Mouse (Mus musculus) spleen, embryonic (tissue): ENCODE measurements around the gene Pcyt2.

ENCODE experiments used
- CTCF ChIA-PET: fragments of 350-600 bp; sonication (Branson Sonifier 250); formaldehyde crosslinking; loops from one replicate; lab custom pipeline; 2022; lab: Charles Lee

Pcyt2 gene

DNA sequence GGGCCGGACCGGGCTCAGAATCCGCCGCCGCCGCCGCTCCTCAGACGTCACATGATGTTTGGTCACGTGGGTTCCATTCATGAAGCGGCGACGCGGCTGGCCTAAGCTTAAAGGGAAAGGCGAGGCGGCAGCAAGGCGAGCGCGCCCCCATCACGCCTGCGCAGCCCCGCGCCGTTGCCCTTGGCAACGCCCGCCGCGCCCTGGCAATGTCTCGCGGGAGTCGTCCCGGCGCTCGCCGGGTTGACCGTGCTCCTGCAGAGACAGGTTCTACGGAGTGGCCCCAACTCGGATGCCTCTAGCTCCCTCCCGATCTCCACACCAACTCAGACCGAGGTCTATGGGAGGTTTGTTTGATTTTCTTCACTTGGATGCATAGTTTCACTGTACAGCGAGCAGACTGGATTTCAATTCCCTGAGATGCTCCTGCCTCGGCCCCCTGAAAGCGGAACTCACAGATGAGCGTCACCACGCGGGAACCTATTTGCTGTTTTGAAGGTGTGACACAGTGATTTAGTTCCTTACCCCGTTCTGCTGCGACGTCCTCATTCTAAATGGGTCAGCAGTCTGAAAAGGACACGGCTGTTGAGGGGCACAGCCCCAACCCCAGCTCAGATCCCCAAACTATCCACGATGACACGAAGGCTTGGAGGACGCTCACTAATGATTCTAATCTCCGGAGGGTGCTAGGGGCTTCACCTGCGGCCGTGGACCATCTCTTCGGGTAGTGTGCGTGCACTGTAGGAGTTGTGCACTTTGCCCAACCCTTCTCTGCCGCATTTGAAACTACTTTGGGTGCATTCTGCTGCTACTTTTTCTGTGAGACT is 16.0 kb upstream of the Pcyt2 start, which contains the start of gene Mafg:
Gene Mafg (minus strand): TSS at position 81 of the 824 bp plus-strand sequence.
- CTCF ChIA-PET: interaction anchor here (0.6 kb wide), 1 partner anchor 36 kb away, joined by 3 read pairs; the partner anchor contains the start of genes Alyref and Anapc11

DNA sequence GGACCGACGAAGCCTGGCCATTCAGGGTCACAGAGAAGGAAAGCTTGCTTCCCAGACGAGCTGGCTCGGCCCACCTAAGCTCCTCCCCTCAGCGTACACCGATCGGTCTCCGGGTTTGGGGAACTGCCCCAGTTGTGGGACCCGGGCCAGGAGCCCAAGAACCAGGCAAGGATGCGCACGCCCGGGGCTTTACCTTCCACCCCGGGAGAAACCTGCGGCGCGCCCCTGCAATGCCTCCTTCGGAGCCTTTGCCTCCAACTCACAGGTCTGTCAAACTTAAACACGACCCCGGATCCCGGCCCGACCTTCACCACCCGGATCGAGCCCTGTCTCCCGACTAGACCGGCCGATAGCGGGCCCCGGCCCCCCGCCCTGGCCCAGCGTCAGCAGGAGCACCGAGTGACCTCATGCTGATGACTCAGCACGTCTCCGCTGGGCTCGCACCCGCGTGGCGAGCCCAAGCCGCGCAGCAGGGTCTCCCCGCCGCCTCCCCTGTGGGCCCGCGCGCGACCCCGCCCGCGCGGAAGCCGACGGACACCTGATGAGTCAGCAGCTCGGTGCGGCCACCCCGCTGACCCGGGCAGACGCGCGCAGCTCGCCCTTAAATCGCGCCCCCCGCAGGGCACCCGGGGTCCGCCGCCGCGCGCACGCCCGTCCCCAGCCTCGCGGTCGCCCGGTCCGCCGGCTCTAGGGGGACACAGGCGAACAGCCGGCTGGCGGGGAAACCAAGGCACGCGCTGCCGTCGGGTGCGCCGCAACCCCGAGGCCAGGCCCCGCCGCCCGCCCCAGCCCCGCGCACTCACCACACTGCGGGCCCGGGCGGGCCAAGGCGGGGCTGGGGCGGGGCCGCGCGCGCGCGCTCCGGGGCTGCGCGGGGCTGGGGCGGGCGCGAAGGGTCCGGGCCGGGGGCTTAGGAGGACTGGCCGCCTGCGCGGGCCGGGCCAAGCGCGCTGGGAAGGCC is 15.1 kb upstream of the Pcyt2 start:
- CTCF ChIA-PET: no interaction called here

DNA sequence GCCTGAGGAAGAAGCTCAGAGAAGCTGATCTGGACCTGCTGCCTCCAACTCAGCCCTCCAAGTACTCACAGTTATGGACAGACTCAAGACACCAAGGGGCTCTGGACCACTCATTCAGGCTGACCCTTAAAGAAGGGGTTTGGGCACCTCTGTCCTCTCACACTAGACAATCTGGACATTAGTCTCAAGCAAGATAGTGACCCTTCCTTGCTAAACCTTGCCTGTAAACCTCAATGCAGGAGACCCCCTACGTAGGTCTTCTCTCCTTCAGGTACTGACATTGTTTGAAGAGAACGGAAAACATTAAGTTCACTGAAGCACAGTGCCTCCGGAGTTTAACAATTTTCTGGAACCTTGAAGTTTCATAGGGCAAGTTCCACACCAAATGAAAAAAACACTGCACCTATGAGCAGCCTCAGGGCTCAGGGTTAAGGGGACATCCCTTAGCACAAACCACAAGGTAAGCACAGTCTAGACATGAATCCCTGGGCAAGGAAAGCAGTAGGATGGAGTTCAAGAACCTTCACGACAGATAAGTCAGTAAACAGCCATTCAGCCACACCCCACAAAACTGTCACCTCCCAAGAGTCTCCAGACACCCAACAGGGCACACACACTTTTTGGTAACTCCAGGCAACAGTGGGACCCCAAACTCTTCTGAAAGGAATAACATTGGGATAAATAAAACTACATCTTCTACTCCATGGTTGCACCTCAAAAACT is 14.2 kb upstream of the Pcyt2 start:
- CTCF ChIA-PET: no interaction called here

GRCm38 (mm10) chr11:120630881-120631725 is 13.4 kb upstream of the Pcyt2 start:
- CTCF ChIA-PET: interaction anchor here (0.7 kb wide), 1 partner anchor 323 kb away, joined by 3 read pairs; no protein-coding TSS in a partner anchor

DNA sequence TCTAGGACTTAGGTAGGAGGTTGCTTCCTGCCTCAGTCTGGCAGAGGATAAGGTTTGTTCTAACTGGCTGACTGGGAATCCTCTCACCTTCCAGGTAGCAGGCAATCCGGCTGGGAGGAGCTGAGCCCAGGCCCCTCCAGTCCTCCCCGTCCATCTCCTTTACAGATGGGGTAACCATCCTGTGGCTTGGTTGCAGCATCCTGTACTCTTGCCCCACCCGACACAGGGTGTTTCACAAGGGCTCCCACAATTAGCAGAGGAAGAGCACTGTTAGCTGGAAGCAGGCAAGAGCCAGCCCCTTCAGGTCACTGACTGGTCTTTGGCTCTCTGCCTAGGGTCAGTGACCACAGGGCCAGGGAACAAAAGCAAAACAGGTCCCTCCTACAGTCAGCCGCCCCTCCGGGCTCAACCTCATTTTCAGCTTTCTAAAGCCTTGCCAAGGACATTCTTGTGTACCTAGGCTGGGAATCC is 12.7 kb upstream of the Pcyt2 start:
- CTCF ChIA-PET: no interaction called here

- CTCF ChIA-PET: no interaction called here
These were observed 12.2 kb upstream of the Pcyt2 start for GRCm38 (mm10) chr11:120629911-120630310.

DNA sequence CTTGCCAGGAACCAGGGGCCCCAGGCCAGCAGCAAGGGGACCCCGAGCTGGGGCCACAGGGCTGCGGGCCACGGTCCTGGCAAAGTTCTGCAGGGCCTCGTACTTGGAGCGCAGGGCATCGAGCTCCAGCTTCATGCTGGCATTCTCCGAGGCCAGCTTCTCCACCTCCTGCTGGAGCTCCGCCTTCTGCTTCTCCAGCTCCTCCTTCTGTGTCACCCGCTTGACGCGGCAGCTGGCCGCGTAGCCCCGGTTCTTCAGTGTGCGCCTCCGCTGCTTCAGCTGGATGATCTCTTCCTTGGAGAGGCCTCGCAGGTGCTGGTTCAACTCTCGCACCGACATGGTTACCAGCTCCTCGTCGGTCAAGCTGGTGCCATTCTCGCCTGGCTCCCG is 11.6 kb upstream of the Pcyt2 start:
- CTCF ChIA-PET: interaction anchor here (0.6 kb wide), 1 partner anchor 41 kb away, joined by 3 read pairs; no protein-coding TSS in a partner anchor

DNA sequence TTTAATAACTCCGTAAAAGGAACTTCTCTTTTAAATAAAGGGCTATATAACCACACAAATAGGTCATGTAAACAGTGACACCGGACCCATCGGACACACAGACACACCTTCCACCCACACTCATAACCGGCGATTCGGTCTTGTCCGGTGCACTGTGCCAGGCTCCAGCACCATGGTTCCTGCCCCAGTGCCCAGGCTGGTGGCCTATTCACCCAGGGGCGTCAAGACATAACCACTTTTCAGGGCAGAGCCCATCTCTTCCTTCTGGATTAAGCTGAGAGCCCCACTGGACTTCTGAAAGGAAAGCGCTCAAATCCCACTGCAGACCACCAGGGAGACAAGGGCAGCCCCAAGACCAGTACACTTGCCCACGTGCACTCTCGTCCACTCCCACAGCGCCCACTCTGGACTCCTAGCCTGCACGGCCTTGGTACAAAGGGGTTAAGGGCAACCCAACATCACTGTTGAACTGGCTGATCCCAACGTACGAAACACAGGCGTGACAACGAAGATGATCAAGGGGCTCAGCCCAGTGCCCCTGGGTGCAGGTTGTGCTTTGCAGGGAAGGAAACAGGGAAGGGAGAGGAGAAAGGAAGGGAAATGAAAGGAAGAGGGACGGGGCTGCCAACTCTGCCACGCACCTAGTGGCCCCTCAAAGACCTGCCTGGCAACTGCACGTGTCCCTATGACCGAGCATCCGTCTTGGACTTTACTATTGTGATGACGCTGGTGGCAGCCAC is 11.0 kb upstream of the Pcyt2 start:
- CTCF ChIA-PET: interaction anchor here (0.6 kb wide), 1 partner anchor 42 kb away, joined by 3 read pairs; no protein-coding TSS in a partner anchor

DNA sequence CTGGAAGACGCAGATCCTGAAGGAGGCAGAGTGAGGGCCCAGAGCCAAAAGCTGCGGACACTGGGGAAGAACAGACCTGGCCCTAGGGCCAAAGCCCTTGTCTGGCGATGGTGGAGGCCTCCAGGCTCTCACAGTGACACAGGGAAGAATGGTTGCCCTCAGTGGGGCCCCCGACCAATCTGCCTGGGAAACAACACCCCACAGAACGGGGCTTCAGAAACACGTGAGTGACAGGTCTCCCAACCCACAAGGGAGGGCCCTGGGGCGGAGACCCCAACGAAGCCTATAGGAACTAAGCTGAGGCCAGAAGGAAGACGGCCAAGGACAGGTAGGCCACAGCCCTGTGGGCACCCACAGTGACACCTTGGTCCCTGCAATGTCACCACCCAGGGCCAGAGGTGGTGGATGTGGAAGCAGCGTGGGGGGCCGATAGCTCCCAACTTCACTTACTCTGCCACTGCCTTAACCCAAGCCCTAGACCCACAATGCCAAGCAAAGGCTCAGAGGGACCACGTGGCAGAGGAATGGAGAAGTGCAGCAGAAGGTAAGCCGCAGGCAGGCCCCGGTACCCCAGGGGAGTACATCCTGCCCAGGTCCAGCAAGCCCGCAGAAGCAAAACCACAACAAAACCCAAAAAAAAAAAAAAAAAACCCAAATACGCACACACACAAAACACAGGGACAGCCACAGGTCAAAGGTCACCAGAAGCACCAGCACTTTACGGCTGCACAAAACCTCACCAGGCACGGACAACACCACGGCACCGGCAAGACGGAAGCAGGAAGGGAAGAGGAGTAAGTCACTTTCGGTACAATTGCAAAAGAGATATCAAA is 9.9 kb upstream of the Pcyt2 start:
- CTCF ChIA-PET: no interaction called here

- CTCF ChIA-PET: interaction anchor here (0.6 kb wide), 1 partner anchor 52 kb away, joined by 16 read pairs; no protein-coding TSS in a partner anchor
These were observed 9.2 kb upstream of the Pcyt2 start for GRCm38 (mm10) chr11:120626785-120627467.

- CTCF ChIA-PET: no interaction called here
These were observed 7.5 kb upstream of the Pcyt2 start, which contains the start of gene Sirt7 for GRCm38 (mm10) chr11:120625152-120625775. Gene Sirt7 (minus strand): TSS chr11:120625240.

- CTCF ChIA-PET: interaction anchor here (1.1 to 1.2 kb wide), 2 partner anchors 27 to 305 kb away, joined by 3 to 4 read pairs; no protein-coding TSS in a partner anchor
These were observed 7.0 kb upstream of the Pcyt2 start for GRCm38 (mm10) chr11:120624680-120625111.

GRCm38 (mm10) chr11:120623961-120624679 is 6.4 kb upstream of the Pcyt2 start:
- CTCF ChIA-PET: interaction anchor here (0.6 to 1.2 kb wide), 6 partner anchors 27 to 305 kb away, joined by 3 to 7 read pairs (median 3); partner anchors contain the start of gene Aspscr1

DNA sequence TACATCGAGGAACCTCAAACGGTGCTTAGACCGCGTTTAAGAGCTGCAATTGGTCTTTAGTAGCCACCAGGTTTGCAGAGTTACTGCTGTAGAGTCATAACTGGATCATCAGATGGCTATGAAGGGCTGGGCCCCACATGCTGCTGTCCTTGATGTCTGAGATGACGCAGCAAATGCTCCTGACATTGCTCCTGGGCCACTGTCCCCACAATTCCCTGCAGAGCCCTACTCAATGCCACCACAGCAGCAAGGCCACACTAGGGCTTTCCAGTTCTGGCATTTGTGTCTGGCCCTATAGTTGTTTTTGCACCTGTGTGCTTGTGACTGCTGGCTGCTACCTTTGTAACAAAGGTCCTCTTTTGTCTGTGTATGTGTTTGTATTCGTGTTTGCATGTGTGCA is 5.1 kb upstream of the Pcyt2 start:
- CTCF ChIA-PET: interaction anchor here (0.6 to 1.7 kb wide), 4 partner anchors 36 to 113 kb away, joined by 3 to 7 read pairs (median 5); partner anchors contain the start of gene Rac3

DNA sequence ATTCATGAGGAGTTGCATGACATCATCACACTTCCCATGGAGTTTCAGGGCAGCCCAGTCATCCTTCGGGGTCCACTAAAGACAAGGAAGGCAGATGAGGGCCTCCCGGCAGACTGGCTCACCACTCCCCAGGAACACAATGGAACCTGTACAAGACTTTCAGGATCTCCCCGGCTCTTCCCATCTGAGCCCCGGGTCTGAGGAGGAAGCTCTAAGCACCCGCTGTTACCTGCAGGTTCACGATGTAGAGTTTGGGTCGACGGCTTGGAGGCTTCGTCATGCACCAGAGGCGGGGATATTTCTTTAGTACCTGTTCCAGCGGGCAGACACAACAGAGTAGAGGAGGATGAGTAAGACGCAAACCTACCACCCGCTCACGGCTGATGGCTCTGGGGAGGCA is 2.5 kb upstream of the Pcyt2 start:
- CTCF ChIA-PET: no interaction called here
